8 mouse cellular contexts compared by ENCODE assay signal in the genomic region with DNA sequence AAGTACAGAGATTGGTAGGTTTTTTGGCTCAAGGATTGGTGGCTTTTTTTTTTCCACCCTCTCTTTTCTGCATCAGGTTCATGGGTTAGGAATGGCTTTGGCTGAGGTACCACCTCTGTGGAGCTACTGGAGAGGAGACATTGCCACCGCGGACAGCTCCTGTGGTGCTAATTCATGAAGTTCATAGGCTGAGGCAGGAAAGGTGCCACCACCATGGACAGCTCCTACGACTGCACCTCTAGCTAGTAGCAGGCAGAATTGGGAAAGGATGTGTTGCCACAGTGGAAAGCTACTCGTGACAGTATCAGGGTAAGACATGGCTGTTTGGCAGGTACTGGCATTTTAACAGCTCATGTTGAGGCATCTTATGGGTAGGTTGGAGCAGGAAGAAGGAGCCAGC. TPM values are rescaled to one million over a fixed set of nuclear protein-coding genes. Genes with fewer than 3 reads are reported as not detected.
DNase-seq lines count a peak whose midpoint lies in the region; ATAC-seq and TF ChIP-seq lines count a peak whose summit lies in the region.

No protein-coding gene starts in this region.

- no peak overlapping the region for H3K9ac ChIP-seq in liver, adult 2 months (ENCODE audit: low read depth, low read length)
- no peak overlapping the region for H3K9ac ChIP-seq in liver, embryonic 11.5 days (ENCODE audit: low read depth, low read length)

- WGBS in liver, adult 2 months: 50% methylated on average over 4 of the region's 4 CpGs
- WGBS in liver, embryonic 11.5 days: 61% methylated on average over 4 of the region's 4 CpGs

- no peak for ATAC-seq in liver, embryonic 11.5 days (replicated peaks; ENCODE audit: low FRiP score)
- no peak for ATAC-seq in activated CD4-positive, CD25-positive, alpha-beta regulatory T cell, adult 4 months

- no peaks in the 10 kb centered on the region for H3K79me2 ChIP-seq in liver, adult 2 months (ENCODE audit: control insufficient read depth, insufficient read depth, low read length)

- 0 out of 2 replicates have a peak, but pooled peaks cover 3% of the 10 kb centered on the region for H3K4me1 ChIP-seq in liver, adult 2 months (ENCODE audit: control insufficient read depth, insufficient read depth, low read length)
- 0 out of 2 replicates have a peak, but pooled peaks cover 4% of the 10 kb centered on the region for H3K4me1 ChIP-seq in liver, embryonic 11.5 days (replicated peaks; ENCODE audit: control insufficient read depth, insufficient read depth, low read length)

- TF ChIP-seq CTCF in liver, adult 2 months (IDR thresholded peaks at IDR 0.05; ENCODE audit: low read depth, low read length): no peak

- no peak for TF ChIP-seq POLR2A in liver, adult 2 months (IDR thresholded peaks at IDR 0.05; ENCODE audit: extremely low read depth, insufficient read depth, low read length)

- H3K9me3 ChIP-seq in liver, embryonic 11.5 days (ENCODE audit: control insufficient read depth, low read length): no peaks in the 10 kb centered on the region

- no peak overlapping the region for H3K4me3 ChIP-seq in liver, adult 2 months (ENCODE audit: insufficient read depth, low read depth, low read length)
- H3K4me3 ChIP-seq in liver, embryonic 11.5 days (ENCODE audit: low read depth, low read length): no peak overlapping the region

- H3K27me3 ChIP-seq in liver, adult 2 months (ENCODE audit: control insufficient read depth, insufficient read depth, low read length): no peaks in the 10 kb centered on the region
- H3K27me3 ChIP-seq in liver, embryonic 11.5 days (replicated peaks; ENCODE audit: control insufficient read depth, insufficient read depth, low read length): no peaks in the 10 kb centered on the region

- no peaks in the 10 kb centered on the region for H3K36me3 ChIP-seq in liver, adult 2 months (ENCODE audit: control insufficient read depth, insufficient read depth, low read length)
- peaks cover 10% of the 10 kb centered on the region for H3K36me3 ChIP-seq in liver, embryonic 11.5 days (ENCODE audit: control insufficient read depth, insufficient read depth, low read length)

- no peak overlapping the region for H3K4me2 ChIP-seq in liver, embryonic 11.5 days

- DNase-seq in liver, adult 2 months (ENCODE audit: extremely low read depth, low read depth, low spot score): peak; percentile 40
- no peak for DNase-seq in liver, embryonic 11.5 days (ENCODE audit: low spot score)
- DNase-seq in adrenal gland, postnatal 36 days: peak; percentile 72 to 74
- DNase-seq in kidney, postnatal 10 days: peak; percentile 73
- DNase-seq in testis, postnatal 10 days (ENCODE audit: low spot score): peak; percentile 78
- no peak for DNase-seq in natural killer cell, adult 2 months (ENCODE audit: low spot score in 2 of 2)
- no peak for DNase-seq in retina, postnatal 1 day

- no peak overlapping the region for H3K27ac ChIP-seq in liver, adult 2 months (replicated peaks; ENCODE audit: insufficient read depth, low read depth, low read length)
- H3K27ac ChIP-seq in liver, embryonic 11.5 days (ENCODE audit: low read depth, low read length): no peak overlapping the region

RNA-seq across cellular contexts. Expression of gene Rad51, which starts 4.0 kb away (rescaled TPM):
- 0.65 and 1.5 TPM in 2 replicates for total RNA-seq in liver, adult 2 months (2014; rRNA removed)
- 0.37 and 0.51 TPM in 2 replicates for polyA plus RNA-seq in liver, adult 2 months (2012; rRNA removed)
- 62.0 and 64.0 TPM in 2 replicates for polyA plus RNA-seq in liver, embryonic 11.5 days (2014; fragmentation: Nextera tagmentation; extraction: Ambion mirVana)
- total RNA-seq in adrenal gland, postnatal 36 days (2021): 1 to 10 TPM; 2.2 to 3.3 TPM
- 10 to 100 TPM in 1 of 2 experiments, 1 to 10 TPM in 1; 9.9 to 12.3 TPM for polyA plus RNA-seq in activated CD4-positive, CD25-positive, alpha-beta regulatory T cell, adult 4 months (2017; shearing (Covaris generic))

RNA-seq across cellular contexts. Expression of gene Rmdn3, which starts 48.3 kb away (rescaled TPM):
- 47.7 and 63.6 TPM in 2 replicates for total RNA-seq in liver, adult 2 months (2014; rRNA removed)
- 26.4 and 34.9 TPM in 2 replicates for polyA plus RNA-seq in liver, adult 2 months (2012; rRNA removed)
- 75.7 and 80.6 TPM in 2 replicates for polyA plus RNA-seq in liver, embryonic 11.5 days (2014; fragmentation: Nextera tagmentation; extraction: Ambion mirVana)
- total RNA-seq in adrenal gland, postnatal 36 days (2021): 10 to 100 TPM; 63.6 to 65.0 TPM
- 10 to 100 TPM; 10.5 to 15.3 TPM for polyA plus RNA-seq in activated CD4-positive, CD25-positive, alpha-beta regulatory T cell, adult 4 months (2017; shearing (Covaris generic))

RNA-seq across cellular contexts. Expression of gene Gchfr, which starts 59.0 kb away (rescaled TPM):
- total RNA-seq in liver, adult 2 months (2014; rRNA removed): 275 and 332 TPM in 2 replicates
- 597 and 710 TPM in 2 replicates for polyA plus RNA-seq in liver, adult 2 months (2012; rRNA removed)
- polyA plus RNA-seq in liver, embryonic 11.5 days (2014; fragmentation: Nextera tagmentation; extraction: Ambion mirVana): 33.6 and 36.4 TPM in 2 replicates
- total RNA-seq in adrenal gland, postnatal 36 days (2021): 10 to 100 TPM; 16.1 to 23.8 TPM
- polyA plus RNA-seq in activated CD4-positive, CD25-positive, alpha-beta regulatory T cell, adult 4 months (2017; shearing (Covaris generic)): not detected

Comparison
In these comparisons a context has a peak if more than half of its experiments do, and no peak if none do; other contexts are left out.
1. DNase-seq: peak in liver, adult 2 months (single experiment), adrenal gland, postnatal 36 days (2 of 2), kidney, postnatal 10 days (single experiment) and testis, postnatal 10 days (single experiment); none in liver, embryonic 11.5 days (single experiment), natural killer cell, adult 2 months (0 of 2) and retina, postnatal 1 day (single experiment).
2. RNA of gene Gchfr, which starts 59.0 kb away (polyA plus RNA-seq): 597 to 710 TPM in liver, adult 2 months and 33.6 to 36.4 TPM in liver, embryonic 11.5 days; not detected in activated CD4-positive, CD25-positive, alpha-beta regulatory T cell, adult 4 months; every median in the first group is over 10 times any median in the second.